In the genomic region with DNA sequence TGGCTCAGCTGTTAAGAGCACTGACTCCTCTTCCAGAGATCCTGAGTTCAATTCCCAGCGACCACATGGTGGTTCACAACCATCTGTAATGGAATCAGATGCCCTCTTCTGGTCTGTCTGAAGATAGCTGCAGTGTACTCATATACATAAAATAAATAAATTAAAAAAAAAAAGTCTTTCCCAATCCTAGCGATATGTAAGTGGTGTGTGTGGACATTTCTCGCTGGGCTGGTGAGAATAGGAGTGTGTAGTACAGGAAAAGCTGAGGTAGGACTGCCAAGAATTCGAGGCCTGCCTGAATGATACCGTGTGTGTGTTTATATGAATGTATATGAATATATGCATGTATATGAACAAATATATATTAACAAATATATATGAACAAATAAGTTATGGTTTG, we compare ENCODE assay signal across 8 mouse cellular contexts. TPM values are rescaled to one million over a fixed set of nuclear protein-coding genes. Genes with fewer than 3 reads are reported as not detected.
DNase-seq lines count a peak whose midpoint lies in the region; ATAC-seq and TF ChIP-seq lines count a peak whose summit lies in the region.

No protein-coding gene starts in this region.

- peak overlapping the region; percentile 57 for H3K4me3 ChIP-seq in kidney, embryonic 14.5 days (ENCODE audit: low read length)
- peak overlapping the region; percentile 78 for H3K4me3 ChIP-seq in embryonic facial prominence, embryonic 10.5 days
- peak overlapping the region; percentile 53 for H3K4me3 ChIP-seq in hindbrain, embryonic 15.5 days
- H3K4me3 ChIP-seq in midbrain, postnatal 0 days (ENCODE audit: low read depth, low read length) = peak overlapping the region; percentile 57

- peak; percentile 41; the same call in 1 of the 2 replicates for TF ChIP-seq CTCF in midbrain, postnatal 0 days (IDR thresholded peaks at IDR 0.05)

- H3K27ac ChIP-seq in kidney, embryonic 14.5 days (ENCODE audit: low read depth, low read length) = no peak overlapping the region
- no peak overlapping the region; the same call in 1 of the 2 replicates for H3K27ac ChIP-seq in embryonic facial prominence, embryonic 10.5 days (replicated peaks)
- no peak overlapping the region for H3K27ac ChIP-seq in hindbrain, embryonic 15.5 days (replicated peaks)
- no peak overlapping the region for H3K27ac ChIP-seq in midbrain, postnatal 0 days (ENCODE audit: low read depth, low read length)

- H3K9ac ChIP-seq in kidney, embryonic 14.5 days (ENCODE audit: low read depth, low read length) = no peak overlapping the region
- H3K9ac ChIP-seq in hindbrain, embryonic 15.5 days = no peak overlapping the region
- 0 out of 2 replicates have a peak overlapping the region, but pooled peaks have one; percentile 59 for H3K9ac ChIP-seq in midbrain, postnatal 0 days (replicated peaks; ENCODE audit: low read length, poor library complexity, severe bottlenecking)

- WGBS in kidney, embryonic 14.5 days = 54% methylated on average over 5 of the region's 5 CpGs
- WGBS in embryonic facial prominence, embryonic 10.5 days = 53% methylated on average over 5 of the region's 5 CpGs
- WGBS in hindbrain, embryonic 15.5 days = 53% methylated on average over 5 of the region's 5 CpGs
- 52% methylated on average over 5 of the region's 5 CpGs for WGBS in midbrain, postnatal 0 days

- H3K36me3 ChIP-seq in kidney, embryonic 14.5 days (ENCODE audit: control insufficient read depth, insufficient read depth, low read length) = peaks cover 9% of the 10 kb centered on the region; the same call in 1 of the 2 replicates
- H3K36me3 ChIP-seq in embryonic facial prominence, embryonic 10.5 days (replicated peaks) = peaks cover 15% of the 10 kb centered on the region
- H3K36me3 ChIP-seq in hindbrain, embryonic 15.5 days = peaks cover 5% of the 10 kb centered on the region; the same call in 1 of the 2 replicates
- peaks cover 7% of the 10 kb centered on the region; the same call in 1 of the 2 replicates for H3K36me3 ChIP-seq in midbrain, postnatal 0 days (ENCODE audit: insufficient read depth, low read length)

- DNase-seq in kidney, postnatal 10 days = no peak
- DNase-seq in embryonic facial prominence, embryonic 10.5 days (ENCODE audit: low spot score) = no peak
- DNase-seq in midbrain, postnatal 0 days (ENCODE audit: low spot score) = no peak
- DNase-seq in layer of hippocampus, adult 9-11 months = no peak
- no peak for DNase-seq in heart, postnatal 10 days

- H3K9me3 ChIP-seq in kidney, embryonic 14.5 days (ENCODE audit: control insufficient read depth, low read length) = no peaks in the 10 kb centered on the region
- no peaks in the 10 kb centered on the region for H3K9me3 ChIP-seq in embryonic facial prominence, embryonic 10.5 days
- no peaks in the 10 kb centered on the region for H3K9me3 ChIP-seq in hindbrain, embryonic 15.5 days
- no peaks in the 10 kb centered on the region for H3K9me3 ChIP-seq in midbrain, postnatal 0 days (ENCODE audit: low read length)

- no peaks in the 10 kb centered on the region for H3K27me3 ChIP-seq in kidney, embryonic 14.5 days (ENCODE audit: control insufficient read depth, insufficient read depth, low read length)
- no peaks in the 10 kb centered on the region for H3K27me3 ChIP-seq in embryonic facial prominence, embryonic 10.5 days (replicated peaks; ENCODE audit: low read depth, poor library complexity, severe bottlenecking)
- no peaks in the 10 kb centered on the region for H3K27me3 ChIP-seq in hindbrain, embryonic 15.5 days
- no peaks in the 10 kb centered on the region for H3K27me3 ChIP-seq in midbrain, postnatal 0 days (ENCODE audit: insufficient read depth, low read length)

- H3K4me1 ChIP-seq in kidney, embryonic 14.5 days (ENCODE audit: control insufficient read depth, insufficient read depth, low read length) = peaks cover 10% of the 10 kb centered on the region
- H3K4me1 ChIP-seq in embryonic facial prominence, embryonic 10.5 days = peaks cover 25% of the 10 kb centered on the region
- peaks cover 46% of the 10 kb centered on the region for H3K4me1 ChIP-seq in hindbrain, embryonic 15.5 days (replicated peaks)
- peaks cover 9% of the 10 kb centered on the region for H3K4me1 ChIP-seq in midbrain, postnatal 0 days (ENCODE audit: insufficient read depth, low read length)

- no peak for ATAC-seq in kidney, embryonic 14.5 days (ENCODE audit: low FRiP score, low TSS enrichment)
- no peak for ATAC-seq in hindbrain, embryonic 15.5 days (ENCODE audit: low FRiP score, low read depth)
- ATAC-seq in midbrain, postnatal 0 days (ENCODE audit: low FRiP score) = no peak
- no peak for ATAC-seq in cerebellum, adult (ENCODE audit: insufficient number of reproducible peaks, low FRiP score, low TSS enrichment)

- intact Hi-C loops in heart, postnatal 10 days (cut with DNase I) = no loop called here

- peak overlapping the region; percentile 52 for H3K4me2 ChIP-seq in kidney, embryonic 14.5 days (replicated peaks; ENCODE audit: low read depth, low read length)
- peak overlapping the region; percentile 61 for H3K4me2 ChIP-seq in hindbrain, embryonic 15.5 days
- peak overlapping the region; percentile 62 for H3K4me2 ChIP-seq in midbrain, postnatal 0 days (ENCODE audit: low read depth, low read length, poor library complexity, severe bottlenecking)

RNA-seq across cellular contexts. Expression of a gene that starts 0.6 kb away (rescaled TPM):
- 18.2 and 31.6 TPM in 2 replicates for polyA plus RNA-seq in kidney, embryonic 14.5 days (2014; fragmentation: Nextera tagmentation; extraction: Ambion mirVana)
- polyA plus RNA-seq in embryonic facial prominence, embryonic 10.5 days (2016; fragmentation: Nextera tagmentation; extraction: Ambion mirVana) = 32.1 and 36.1 TPM in 2 replicates
- 57.2 and 60.1 TPM in 2 replicates for polyA plus RNA-seq in hindbrain, embryonic 15.5 days (2015; fragmentation: Nextera tagmentation; extraction: Ambion mirVana)
- total RNA-seq in midbrain, postnatal 0 days (2014; rRNA removed) = 78.2 and 91.7 TPM in 2 replicates
- 64.9 and 68.8 TPM in 2 replicates for polyA plus RNA-seq in midbrain, postnatal 0 days (2015; fragmentation: Nextera tagmentation; extraction: Ambion mirVana)
- total RNA-seq in heart, postnatal 10 days (2021) = 10 to 100 TPM; 30.6 to 32.6 TPM

RNA-seq across cellular contexts. Expression of a gene that starts 2.2 kb away (rescaled TPM):
- polyA plus RNA-seq in kidney, embryonic 14.5 days (2014; fragmentation: Nextera tagmentation; extraction: Ambion mirVana) = 17.0 and 35.4 TPM in 2 replicates
- polyA plus RNA-seq in embryonic facial prominence, embryonic 10.5 days (2016; fragmentation: Nextera tagmentation; extraction: Ambion mirVana) = 25.0 and 26.9 TPM in 2 replicates
- polyA plus RNA-seq in hindbrain, embryonic 15.5 days (2015; fragmentation: Nextera tagmentation; extraction: Ambion mirVana) = 18.8 and 19.6 TPM in 2 replicates
- 37.1 and 40.5 TPM in 2 replicates for total RNA-seq in midbrain, postnatal 0 days (2014; rRNA removed)
- polyA plus RNA-seq in midbrain, postnatal 0 days (2015; fragmentation: Nextera tagmentation; extraction: Ambion mirVana) = 15.9 TPM in 2 replicates
- total RNA-seq in heart, postnatal 10 days (2021) = 10 to 100 TPM; 72.1 to 72.3 TPM

RNA-seq across cellular contexts. Expression of a gene that starts 31.5 kb away (rescaled TPM):
- 111 and 175 TPM in 2 replicates for polyA plus RNA-seq in kidney, embryonic 14.5 days (2014; fragmentation: Nextera tagmentation; extraction: Ambion mirVana)
- polyA plus RNA-seq in embryonic facial prominence, embryonic 10.5 days (2016; fragmentation: Nextera tagmentation; extraction: Ambion mirVana) = 153 TPM in 2 replicates
- 122 and 136 TPM in 2 replicates for polyA plus RNA-seq in hindbrain, embryonic 15.5 days (2015; fragmentation: Nextera tagmentation; extraction: Ambion mirVana)
- total RNA-seq in midbrain, postnatal 0 days (2014; rRNA removed) = 71.7 and 94.7 TPM in 2 replicates
- polyA plus RNA-seq in midbrain, postnatal 0 days (2015; fragmentation: Nextera tagmentation; extraction: Ambion mirVana) = 109 and 119 TPM in 2 replicates
- total RNA-seq in heart, postnatal 10 days (2021) = 10 to 100 TPM; 74.3 to 75.4 TPM
